Mouse (Mus musculus) lung, postnatal 14 days (tissue): Measurements from ENCODE around the gene Vcam1.

ENCODE experiments used
- DNase-seq: peaks from one replicate; pipeline ENCODE4 v3.0.0; 2021

The Vcam1 gene

GRCm38 (mm10) chr3:116129259-116129738, at the start of gene Vcam1:
Gene Vcam1, minus strand, starts transcription at chr3:116129688.
- DNase-seq: peak; percentile 55

DNA sequence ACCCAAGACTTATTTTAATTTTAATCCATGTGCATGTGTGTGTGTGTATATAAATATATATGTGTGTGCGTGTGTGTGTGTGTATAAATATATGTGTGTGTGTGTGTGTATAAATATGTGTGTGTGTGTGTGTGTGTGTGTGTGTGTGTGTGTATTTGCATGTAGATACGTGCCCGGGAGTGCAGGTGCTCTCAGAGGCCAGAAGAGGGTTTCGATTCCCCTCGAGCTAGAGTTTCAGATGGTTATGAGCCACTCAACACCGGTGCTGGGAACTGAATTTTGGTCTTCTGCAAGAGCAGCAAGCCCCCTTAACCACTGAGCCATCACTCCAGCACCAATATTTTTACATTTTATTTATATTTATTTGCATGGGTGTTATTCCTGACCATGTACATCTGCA, 45.6 kb upstream of the Vcam1 start:
- no peak for DNase-seq

DNA sequence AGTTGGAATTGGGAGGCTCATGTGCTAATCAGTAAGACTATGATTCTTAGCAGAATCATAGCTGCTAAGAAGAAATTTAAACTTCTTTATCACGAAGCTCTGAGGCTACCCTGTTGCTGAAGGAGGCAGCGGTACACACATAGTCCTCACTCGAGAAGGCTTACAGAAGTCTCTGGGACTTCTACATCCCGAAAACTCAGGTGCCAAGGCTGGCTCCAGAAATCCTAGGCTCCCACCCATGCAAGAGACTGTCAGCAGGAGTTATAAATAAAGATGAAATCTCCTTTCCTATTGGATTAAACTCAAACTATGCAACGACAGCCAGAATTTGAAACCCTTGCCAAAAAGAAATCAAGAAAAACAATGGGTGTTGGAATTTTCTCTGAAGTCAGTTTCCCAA, 42.0 kb upstream of the Vcam1 start:
- no peak for DNase-seq

DNA sequence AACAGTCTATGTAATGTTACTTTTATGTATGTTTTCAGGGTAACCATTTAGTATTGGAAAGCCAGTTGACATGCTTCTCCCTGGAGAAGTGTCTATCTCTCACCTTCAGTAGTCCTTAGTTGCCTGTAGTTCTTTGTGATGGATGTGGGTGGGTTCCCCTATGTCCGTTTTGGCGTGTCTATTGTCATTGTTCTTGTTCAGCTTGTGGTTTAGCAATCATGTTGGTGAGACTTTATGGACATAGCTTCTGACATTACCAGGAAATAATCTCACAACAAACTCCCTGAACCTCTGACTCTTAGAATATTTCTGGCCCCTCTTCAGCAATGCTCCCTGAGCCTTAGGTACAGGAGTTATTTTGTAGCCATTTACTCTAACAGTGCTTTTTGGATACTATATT, 38.6 kb upstream of the Vcam1 start:
- no peak for DNase-seq

GRCm38 (mm10) chr3:116166296-116166695, 36.8 kb upstream of the Vcam1 start:
- no peak for DNase-seq

DNA sequence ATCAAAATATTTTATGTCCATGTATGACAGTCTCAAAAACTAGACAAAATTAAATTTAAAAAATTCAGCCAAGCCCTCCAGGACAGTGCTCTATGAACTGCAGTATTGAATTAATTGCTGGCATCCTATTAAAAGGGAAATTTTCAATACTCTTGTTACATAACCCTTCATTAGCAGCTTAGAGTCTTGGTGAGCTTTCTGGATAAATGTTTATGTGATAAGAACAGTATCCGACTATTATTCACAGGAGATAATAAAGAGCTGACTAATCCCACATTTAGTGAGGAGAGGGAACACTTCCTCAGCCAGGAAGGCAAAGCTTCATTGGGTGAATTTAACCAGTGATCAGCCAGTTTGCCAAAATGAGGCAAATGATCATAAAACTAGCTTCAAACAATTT, 35.5 kb upstream of the Vcam1 start:
- DNase-seq: no peak

- no peak for DNase-seq
Observed at GRCm38 (mm10) chr3:116163517-116163916, 34.0 kb upstream of the Vcam1 start.

- no peak for DNase-seq
Observed at GRCm38 (mm10) chr3:116162097-116162666, 32.7 kb upstream of the Vcam1 start.

GRCm38 (mm10) chr3:116159376-116159775, 29.9 kb upstream of the Vcam1 start:
- no peak for DNase-seq

- no peak for DNase-seq
Observed at GRCm38 (mm10) chr3:116157447-116157990, 28.0 kb upstream of the Vcam1 start.

GRCm38 (mm10) chr3:116150056-116150632, 20.7 kb upstream of the Vcam1 start:
- no peak for DNase-seq

DNA sequence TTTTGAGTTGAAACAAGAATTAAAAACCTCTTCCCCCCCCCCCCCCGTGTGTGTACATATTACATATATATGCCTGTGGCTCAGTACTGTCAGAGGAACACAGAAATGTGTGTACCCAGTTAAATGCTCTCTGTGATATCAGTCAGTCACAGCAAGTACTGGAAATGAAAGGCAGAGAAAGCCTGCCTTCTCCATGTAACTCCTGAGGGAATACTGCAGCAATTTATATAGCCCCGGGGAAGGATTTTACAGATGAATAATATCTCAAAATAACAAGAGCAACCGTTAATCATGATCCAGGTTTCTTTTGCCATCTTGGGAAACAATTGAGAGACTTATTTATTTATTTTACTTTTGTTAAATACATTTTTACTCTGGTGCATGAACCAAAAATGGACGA, 19.6 kb upstream of the Vcam1 start:
- DNase-seq: no peak

DNA sequence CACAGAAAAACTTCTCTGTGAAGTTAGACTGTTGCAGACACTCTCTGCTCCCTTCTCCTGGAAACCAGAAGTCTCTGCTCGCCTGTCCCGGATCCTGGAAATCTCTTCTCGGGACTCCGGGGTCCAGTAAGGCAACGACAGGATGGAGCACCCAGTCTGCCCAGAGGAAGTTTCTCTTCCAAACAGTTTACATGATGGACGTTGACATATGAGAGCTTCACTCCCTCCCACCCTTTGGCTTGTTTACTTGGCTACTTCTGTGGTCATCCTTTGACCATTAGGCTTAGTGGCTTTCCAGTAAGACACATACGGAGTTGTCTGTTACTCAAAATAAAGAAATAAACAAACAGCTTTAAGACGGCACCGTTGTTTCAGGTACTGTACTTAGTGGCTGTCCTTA, 19.2 kb upstream of the Vcam1 start:
- DNase-seq: no peak

DNA sequence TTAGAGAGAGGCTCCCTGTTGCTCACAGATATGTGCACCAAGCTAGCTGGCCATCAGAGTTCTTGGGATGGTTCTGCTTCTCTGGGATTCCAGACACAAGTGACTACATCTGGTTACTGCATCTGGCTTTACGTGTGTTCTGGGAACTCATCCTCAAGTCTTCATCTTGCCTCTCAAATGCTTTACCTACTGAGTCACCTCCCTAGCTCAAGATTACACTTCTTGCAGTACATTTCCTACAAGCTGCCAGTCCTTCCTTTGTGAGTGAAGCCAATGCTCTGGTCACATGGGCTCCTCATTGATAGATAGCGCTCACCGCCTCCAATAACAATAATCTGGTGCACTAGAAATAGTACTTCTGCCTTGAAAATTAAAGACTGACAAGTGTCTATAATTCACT, 11.7 kb upstream of the Vcam1 start:
- no peak for DNase-seq

- no peak for DNase-seq
Observed at GRCm38 (mm10) chr3:116139000-116139399, 9.5 kb upstream of the Vcam1 start.

DNA sequence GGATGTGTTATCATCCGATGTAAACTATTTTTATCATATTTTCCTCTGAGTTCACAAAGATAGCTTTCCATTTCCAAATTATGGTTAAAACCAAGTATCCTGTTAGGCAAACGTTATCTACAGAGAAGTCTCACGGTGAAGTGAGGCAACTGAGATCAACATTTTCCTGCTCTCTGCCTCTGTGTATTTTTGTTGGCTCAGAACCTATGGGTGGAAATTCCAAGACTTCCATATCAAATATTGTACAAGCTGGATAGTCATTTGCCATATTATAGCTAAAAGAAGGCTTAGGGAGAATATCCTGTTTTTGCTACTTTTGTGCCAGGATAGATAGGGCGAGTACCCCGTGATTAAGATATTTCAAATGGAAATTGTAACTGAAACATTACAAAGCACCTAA, 8.6 kb upstream of the Vcam1 start:
- no peak for DNase-seq

- DNase-seq: no peak
Observed at GRCm38 (mm10) chr3:116133363-116133762, 3.9 kb upstream of the Vcam1 start.

DNA sequence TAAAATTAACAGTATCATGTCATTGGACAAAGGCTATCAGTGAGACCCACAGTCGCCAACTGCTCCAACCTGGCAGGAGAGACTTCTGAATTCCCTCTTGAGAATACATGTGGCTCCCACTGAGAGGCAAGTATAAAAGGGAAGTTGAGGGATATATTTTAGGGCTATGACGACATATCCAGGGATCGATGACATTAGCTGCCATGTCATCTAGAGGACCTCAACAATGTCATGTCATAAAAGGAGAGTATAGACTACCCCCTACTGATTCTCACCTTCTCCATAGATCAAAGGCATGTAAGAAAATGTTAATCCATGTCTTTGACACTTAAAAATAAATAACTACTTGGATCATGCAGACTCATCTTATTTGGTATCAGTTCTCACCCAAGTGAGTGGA, 1.2 kb upstream of the Vcam1 start:
- DNase-seq: no peak

GRCm38 (mm10) chr3:116129841-116130595, 530 bp upstream of the Vcam1 start:
- DNase-seq: no peak

GRCm38 (mm10) chr3:116128311-116129204, 930 bp downstream of the Vcam1 start:
- no peak for DNase-seq

- no peak for DNase-seq
Observed at GRCm38 (mm10) chr3:116127836-116128235, 1.7 kb downstream of the Vcam1 start.

DNA sequence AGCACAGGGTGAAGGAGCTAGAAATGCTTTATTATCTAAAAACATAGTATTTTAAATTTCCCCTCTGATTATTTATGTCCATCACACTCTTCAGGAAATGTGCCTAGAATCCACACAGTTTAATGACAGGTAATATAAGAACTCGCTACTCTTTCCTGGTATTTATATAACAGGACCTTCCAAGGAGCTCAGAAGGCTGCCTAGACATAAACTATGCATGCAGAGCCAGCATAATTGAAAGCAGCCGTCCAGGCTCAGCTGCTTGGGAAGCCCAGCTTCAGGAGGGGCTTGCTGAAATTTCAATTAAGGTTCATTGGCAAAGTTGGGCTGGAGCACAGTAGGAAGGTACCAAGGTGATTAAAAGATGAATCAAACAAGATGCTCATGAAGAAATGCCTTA, 2.2 kb downstream of the Vcam1 start:
- DNase-seq: no peak
